In the genomic region with DNA sequence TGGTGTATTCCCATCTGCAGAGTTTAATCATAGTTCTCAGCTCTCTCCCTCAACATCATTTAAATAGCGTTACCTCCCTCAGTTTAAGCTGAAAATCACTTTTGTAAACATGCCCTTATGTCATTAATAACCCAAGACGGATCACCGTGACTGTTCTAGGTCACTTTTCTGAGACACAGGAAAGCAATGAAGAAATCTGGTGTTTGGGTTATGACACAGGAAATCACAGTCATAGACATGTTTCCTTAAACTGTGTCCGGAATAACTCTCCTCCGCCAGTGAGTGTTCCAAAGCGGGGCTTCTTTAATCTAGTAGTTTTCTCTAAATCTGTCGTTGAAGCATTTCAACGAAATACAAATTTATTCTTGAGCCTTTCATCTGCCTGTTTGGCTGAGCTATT, we compare ENCODE assay signal across 26 mouse cellular contexts.
DNase-seq lines count a peak whose midpoint lies in the region; ATAC-seq and TF ChIP-seq lines count a peak whose summit lies in the region.
"Had no signal": no experiment of that assay in that cellular context is flagged by ENCODE, and none has a peak within 500 bp of the region (broad histone marks: within the 10 kb centered on the region; RNA-seq: fewer than 3 reads in every experiment).

No protein-coding gene starts in this region.

- no peaks in the 10 kb centered on the region for H3K36me3 ChIP-seq in kidney, adult 2 months (ENCODE audit: control insufficient read depth, insufficient read depth, low read length)
- H3K36me3 ChIP-seq in lung, embryonic 14.5 days (ENCODE audit: insufficient read depth): no peaks in the 10 kb centered on the region
- no peaks in the 10 kb centered on the region for H3K36me3 ChIP-seq in hindbrain, embryonic 12.5 days
- H3K36me3 ChIP-seq: forebrain, embryonic 10.5 days; heart, embryonic 12.5 days; hindbrain, embryonic 13.5 days; limb, embryonic 15.5 days; lung, embryonic 15.5 days; midbrain, embryonic 10.5 days; neural tube, embryonic 15.5 days had no signal

- TF ChIP-seq POLR2A in kidney, adult 2 months (IDR thresholded peaks at IDR 0.05; ENCODE audit: low read depth, low read length): no peak
- no peak for TF ChIP-seq POLR2A in lung, adult 2 months (IDR thresholded peaks at IDR 0.05; ENCODE audit: borderline replicate concordance, extremely low read depth, low read depth, low read length)

- peak overlapping the region; percentile 8 for H3K27ac ChIP-seq in kidney, adult 2 months (ENCODE audit: insufficient read depth, low read depth, low read length)
- H3K27ac ChIP-seq in lung, embryonic 14.5 days (ENCODE audit: low read depth): no peak overlapping the region
- no peak overlapping the region for H3K27ac ChIP-seq in hindbrain, embryonic 12.5 days
- H3K27ac ChIP-seq: forebrain, embryonic 10.5 days; hindbrain, embryonic 13.5 days; limb, embryonic 15.5 days; lung, embryonic 15.5 days; midbrain, embryonic 10.5 days; neural tube, embryonic 15.5 days had no signal

- H3K4me1 ChIP-seq in kidney, adult 2 months (ENCODE audit: control insufficient read depth, insufficient read depth, low read length): 0 out of 2 replicates have a peak, but pooled peaks cover 5% of the 10 kb centered on the region
- H3K4me1 ChIP-seq in lung, embryonic 14.5 days (ENCODE audit: insufficient read depth): no peaks in the 10 kb centered on the region
- H3K4me1 ChIP-seq in lung, adult 2 months (ENCODE audit: control insufficient read depth, insufficient read depth, low read length): 0 out of 2 replicates have a peak, but pooled peaks cover 2% of the 10 kb centered on the region
- no peaks in the 10 kb centered on the region for H3K4me1 ChIP-seq in hindbrain, embryonic 12.5 days
- H3K4me1 ChIP-seq: forebrain, embryonic 10.5 days; limb, embryonic 15.5 days; midbrain, embryonic 10.5 days; neural tube, embryonic 15.5 days had no signal

- H3K4me3 ChIP-seq in kidney, adult 2 months (ENCODE audit: insufficient read depth, low read depth, low read length): no peak overlapping the region
- H3K4me3 ChIP-seq in lung, embryonic 14.5 days (ENCODE audit: low read depth, low read length): no peak overlapping the region
- H3K4me3 ChIP-seq in lung, adult 2 months (replicated peaks; ENCODE audit: extremely low read depth, low read depth, low read length): no peak overlapping the region
- no peak overlapping the region for H3K4me3 ChIP-seq in hindbrain, embryonic 12.5 days
- H3K4me3 ChIP-seq: forebrain, embryonic 10.5 days; heart, embryonic 12.5 days; hindbrain, embryonic 13.5 days; limb, embryonic 15.5 days; lung, embryonic 15.5 days; midbrain, embryonic 10.5 days; neural tube, embryonic 15.5 days had no signal

- 56% methylated on average over 8 of the region's 8 CpGs for WGBS in kidney, adult 2 months
- 31% methylated on average over 8 of the region's 8 CpGs for WGBS in lung, embryonic 14.5 days
- WGBS in lung, adult 2 months: 27% methylated on average over 8 of the region's 8 CpGs
- WGBS in hindbrain, embryonic 12.5 days: 87% methylated on average over 8 of the region's 8 CpGs

- H3K27me3 ChIP-seq in kidney, adult 2 months (replicated peaks; ENCODE audit: control insufficient read depth, insufficient read depth, low read length): no peaks in the 10 kb centered on the region
- H3K27me3 ChIP-seq in lung, embryonic 14.5 days (ENCODE audit: insufficient read depth, low read length): no peaks in the 10 kb centered on the region
- no peaks in the 10 kb centered on the region for H3K27me3 ChIP-seq in hindbrain, embryonic 12.5 days
- H3K27me3 ChIP-seq: heart, embryonic 12.5 days; hindbrain, embryonic 13.5 days; limb, embryonic 15.5 days; lung, embryonic 15.5 days; neural tube, embryonic 15.5 days had no signal

- H3K9me3 ChIP-seq in lung, embryonic 14.5 days (ENCODE audit: low read depth, low read length): no peaks in the 10 kb centered on the region
- no peaks in the 10 kb centered on the region for H3K9me3 ChIP-seq in hindbrain, embryonic 12.5 days (replicated peaks)
- H3K9me3 ChIP-seq: forebrain, embryonic 10.5 days; heart, embryonic 12.5 days; hindbrain, embryonic 13.5 days; limb, embryonic 15.5 days; lung, embryonic 15.5 days; midbrain, embryonic 10.5 days; neural tube, embryonic 15.5 days had no signal

- TF ChIP-seq CTCF in kidney, adult 2 months (conservative IDR thresholded peaks at IDR 0.05; ENCODE audit: insufficient read depth, insufficient read length, low read depth, low read length): no peak
- TF ChIP-seq CTCF in lung, embryonic 14.5 days (IDR thresholded peaks at IDR 0.05; ENCODE audit: low read depth): no peak
- no peak for TF ChIP-seq CTCF in lung, adult 2 months (IDR thresholded peaks at IDR 0.05; ENCODE audit: insufficient read depth, low read length)

- no peak for ATAC-seq in lung, embryonic 14.5 days (ENCODE audit: insufficient read depth)
- ATAC-seq in granulocyte monocyte progenitor cell, adult 5-6 weeks (replicated peaks; ENCODE audit: poor library complexity, severe bottlenecking): peak; percentile 99
- peak; percentile 53; the same call in 1 of the 2 replicates for ATAC-seq in monocyte, adult 5-6 weeks (replicated peaks; ENCODE audit: insufficient number of reproducible peaks, low FRiP score, low TSS enrichment, poor library complexity, severe bottlenecking)
- ATAC-seq in hindbrain, embryonic 12.5 days (ENCODE audit: low FRiP score): no peak
- ATAC-seq: CD4-positive, CD25-positive, alpha-beta regulatory T cell, adult 4 months; forebrain, embryonic 16.5 days; midbrain, embryonic 16.5 days had no signal

- H3K9ac ChIP-seq in lung, embryonic 14.5 days: no peak overlapping the region
- no peak overlapping the region for H3K9ac ChIP-seq in hindbrain, embryonic 12.5 days
- H3K9ac ChIP-seq: heart, embryonic 12.5 days; hindbrain, embryonic 13.5 days; limb, embryonic 15.5 days; lung, embryonic 15.5 days; neural tube, embryonic 15.5 days had no signal

- peak; percentile 69 for DNase-seq in kidney, adult 2 months
- no peak for DNase-seq in kidney, adult 11 months
- DNase-seq in lung, embryonic 14.5 days: peak; percentile 59
- no peak for DNase-seq in lung, adult 2 months
- DNase-seq in thymus, postnatal 36 days: no peak
- DNase-seq: adrenal gland, postnatal 36 days; cerebellum, adult 11 months; cerebellum, postnatal 10 days; gastrocnemius, postnatal 10 days; heart, adult 11 months; heart, postnatal 10 days; left cerebral cortex, postnatal 4 days; right cerebral cortex, adult 18-20 months had no signal

- H3K4me2 ChIP-seq in lung, embryonic 14.5 days: no peak overlapping the region
- H3K4me2 ChIP-seq in hindbrain, embryonic 12.5 days (replicated peaks): no peak overlapping the region
- H3K4me2 ChIP-seq: heart, embryonic 12.5 days; hindbrain, embryonic 13.5 days; limb, embryonic 15.5 days; lung, embryonic 15.5 days; neural tube, embryonic 15.5 days had no signal

Comparison
In these comparisons a context has a peak if more than half of its experiments do, and no peak if none do; other contexts are left out.
1. DNase-seq: peak in kidney, adult 2 months (single experiment) and lung, embryonic 14.5 days (single experiment); none in kidney, adult 11 months (single experiment), lung, adult 2 months (single experiment) and thymus, postnatal 36 days (0 of 2).
2. ATAC-seq: peak in granulocyte monocyte progenitor cell, adult 5-6 weeks (single experiment) and monocyte, adult 5-6 weeks (single experiment); none in lung, embryonic 14.5 days (single experiment) and hindbrain, embryonic 12.5 days (single experiment).